Mouse (Mus musculus): ENCODE measurements around the gene Dram2.

DNA sequence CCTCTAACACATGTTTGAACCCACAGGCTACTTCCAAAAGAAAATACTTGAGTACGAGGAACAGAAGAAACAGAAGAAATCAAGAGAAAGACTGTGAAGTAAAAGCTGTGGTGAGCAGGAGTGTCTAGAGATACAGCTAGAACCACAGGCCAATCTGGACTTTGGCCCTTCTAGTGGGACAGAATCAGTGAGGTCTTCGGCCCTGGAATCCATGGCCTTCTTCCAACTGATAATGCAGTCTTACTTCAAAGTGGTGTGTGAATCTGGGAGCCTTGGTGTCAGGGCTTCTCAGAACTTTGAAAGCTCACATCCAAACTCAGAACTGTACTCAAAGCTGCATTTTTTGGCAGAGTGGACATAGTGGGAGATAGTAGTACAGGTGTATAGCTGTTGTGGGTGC, 47.1 kb upstream of the Dram2 start:
- TF ChIP-seq EP300 (IDR thresholded peaks at IDR 0.05; ENCODE audit: low read depth): no peak
- TF ChIP-seq CTCF (IDR thresholded peaks at IDR 0.05; ENCODE audit: low read depth): no peak
